Mouse (Mus musculus): Measurements from ENCODE around the gene Cckar.
"Not testable (repeated sequence)": the region's sequence is repeated elsewhere in the genome, so short reads cannot be mapped to it uniquely, and the experiment has no call there.

Cckar gene

GRCm38 (mm10) chr5:53673493-53674150 is 33.9 kb downstream of the Cckar start:
- DNase-seq (ENCODE audit: low read depth, low spot score), result not testable (repeated sequence)

GRCm38 (mm10) chr5:53672352-53672751 is 35.2 kb downstream of the Cckar start:
- DNase-seq (ENCODE audit: low read depth, low spot score), result peak; percentile 83

- DNase-seq (ENCODE audit: low read depth, low spot score), result no peak
Measured at GRCm38 (mm10) chr5:53671507-53671906, 36.0 kb downstream of the Cckar start.

- no peak for DNase-seq (ENCODE audit: low read depth, low spot score)
Measured at GRCm38 (mm10) chr5:53670321-53670938, 37.1 kb downstream of the Cckar start.

- DNase-seq (ENCODE audit: low read depth, low spot score), result no peak
Measured at GRCm38 (mm10) chr5:53668021-53668420, 39.5 kb downstream of the Cckar start.

GRCm38 (mm10) chr5:53663665-53664064 is 43.8 kb downstream of the Cckar start:
- DNase-seq (ENCODE audit: low read depth, low spot score), result no peak

GRCm38 (mm10) chr5:53662413-53662812 is 45.1 kb downstream of the Cckar start:
- no peak for DNase-seq (ENCODE audit: low read depth, low spot score)

- no peak for DNase-seq (ENCODE audit: low read depth, low spot score)
Measured at GRCm38 (mm10) chr5:53661508-53661907, 46.0 kb downstream of the Cckar start.

GRCm38 (mm10) chr5:53657925-53658324 is 49.6 kb downstream of the Cckar start:
- peak; percentile 11 for DNase-seq (ENCODE audit: low read depth, low spot score)

GRCm38 (mm10) chr5:53656596-53656995 is 50.9 kb downstream of the Cckar start:
- no peak for DNase-seq (ENCODE audit: low read depth, low spot score)

Data from CD4-positive, CD25-positive, alpha-beta regulatory T cell, adult 2 months (primary cell).